Mouse (Mus musculus) CD8-positive naive resting alpha-beta T cell, adult 57 days (primary cell): ENCODE measurements around the gene Elmsan1. TPM values are rescaled to one million over a fixed set of nuclear protein-coding genes. Genes with fewer than 3 reads are reported as not detected.

Source experiments
- total RNA-seq: library from RNA; stranded (reverse); gene quantifications from one replicate; pipeline ENCODE4 v1.2.4, GENCODE M21; 2023

The Elmsan1 gene
- total RNA-seq = 131 TPM

GRCm38 (mm10) chr12:84218289-84219120, at the start of gene Elmsan1:
Gene Elmsan1 (minus strand): TSS chr12:84218881.

GRCm38 (mm10) chr12:84147954-84148621, 70.6 kb downstream of the Elmsan1 start, which contains the start of gene Pnma1:
Gene Pnma1 (minus strand): TSS chr12:84148489.

GRCm38 (mm10) chr12:84114153-84114994, 104.3 kb downstream of the Elmsan1 start, which contains the start of gene Dnal1:
Gene Dnal1 (plus strand): TSS chr12:84114366.

GRCm38 (mm10) chr12:84100604-84101492, 117.8 kb downstream of the Elmsan1 start, which contains the start of gene Acot6:
Gene Acot6 (plus strand): TSS chr12:84100654.

Other genes with a start within 250 kb of the Elmsan1 start
- not detected for gene Heatr4, start 234.0 kb downstream of the Elmsan1 start, total RNA-seq
- 57.0 TPM for gene Acot2, start 231.0 kb downstream of the Elmsan1 start, total RNA-seq
- gene Acot1, start 209.4 kb downstream of the Elmsan1 start, total RNA-seq = 10.5 TPM
- not detected for gene Acot4, start 180.5 kb downstream of the Elmsan1 start, total RNA-seq
- gene Gm49366, start 179.9 kb downstream of the Elmsan1 start, total RNA-seq = not detected
- not detected for gene Acot3, start 166.7 kb downstream of the Elmsan1 start, total RNA-seq
- 0.40 TPM for gene Acot5, start 149.6 kb downstream of the Elmsan1 start, total RNA-seq
- gene Acot6, start 118.2 kb downstream of the Elmsan1 start, total RNA-seq = 2.8 TPM
- 1.2 TPM for gene Dnal1, start 104.5 kb downstream of the Elmsan1 start, total RNA-seq
- gene Pnma1, start 70.4 kb downstream of the Elmsan1 start, total RNA-seq = 9.3 TPM
- 18.7 TPM for gene Ptgr2, start 66.4 kb upstream of the Elmsan1 start, total RNA-seq
- 76.3 TPM for gene Zfp410, start 98.0 kb upstream of the Elmsan1 start, total RNA-seq
- 30.3 TPM for gene Coq6, start 142.8 kb upstream of the Elmsan1 start, total RNA-seq
- 1.2 TPM for gene Fam161b, start 143.0 kb upstream of the Elmsan1 start, total RNA-seq
- 38.2 TPM for gene Entpd5, start 190.1 kb upstream of the Elmsan1 start, total RNA-seq
- 3.3 TPM for gene Bbof1, start 190.2 kb upstream of the Elmsan1 start, total RNA-seq
- 38.0 TPM for gene Rnf113a2, start 198.3 kb upstream of the Elmsan1 start, total RNA-seq
- gene Aldh6a1, start 232.1 kb upstream of the Elmsan1 start, total RNA-seq = 15.0 TPM
- gene Lin52, start 232.5 kb upstream of the Elmsan1 start, total RNA-seq = 20.2 TPM